Mouse (Mus musculus) gastrocnemius, postnatal 25 days (tissue): Measurements from ENCODE around the gene Hgd. TPM values are rescaled to one million over a fixed set of nuclear protein-coding genes. Genes with fewer than 3 reads are reported as not detected.
"Not testable (repeated sequence)": the region's sequence is repeated elsewhere in the genome, so short reads cannot be mapped to it uniquely, and the experiment has no call there.

Experiments used
- DNase-seq: peaks from one replicate; pipeline ENCODE4 v3.0.0; 2022
- total RNA-seq, 2 experiments: library from RNA; stranded (reverse); gene quantifications; 1 replicate in 1 of 2; 2 replicates in 1 of 2; pipeline ENCODE4 v1.2.3; 2021

Gene Hgd
- total RNA-seq, 2 experiments from 2014 or later, result not detected

DNA sequence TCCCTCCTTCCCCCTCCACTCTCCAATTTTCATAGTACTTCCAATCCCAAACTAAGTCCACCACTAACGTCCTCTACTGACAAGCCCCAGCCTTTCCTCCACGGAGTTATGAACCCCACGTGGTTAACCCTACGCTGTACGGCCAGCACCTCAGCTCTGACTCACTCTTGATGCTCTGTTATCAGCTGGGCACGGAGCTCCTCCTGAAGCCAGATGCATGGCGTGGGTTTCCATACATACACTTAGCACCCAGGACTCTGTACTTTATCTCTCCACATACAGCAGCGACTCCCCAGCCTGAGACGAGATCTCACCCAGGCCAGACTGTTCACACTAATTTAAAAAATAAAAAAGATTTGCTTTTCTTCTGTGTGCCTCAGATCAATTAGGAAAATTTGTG, 54.6 kb downstream of the Hgd start:
- no peak for DNase-seq

- no peak for DNase-seq
Measured at GRCm38 (mm10) chr16:37635095-37635494, 55.1 kb downstream of the Hgd start.

GRCm38 (mm10) chr16:37636107-37636506, 56.2 kb downstream of the Hgd start:
- peak; percentile 23 for DNase-seq

- no peak for DNase-seq
Measured at GRCm38 (mm10) chr16:37637802-37638201, 57.8 kb downstream of the Hgd start.

DNA sequence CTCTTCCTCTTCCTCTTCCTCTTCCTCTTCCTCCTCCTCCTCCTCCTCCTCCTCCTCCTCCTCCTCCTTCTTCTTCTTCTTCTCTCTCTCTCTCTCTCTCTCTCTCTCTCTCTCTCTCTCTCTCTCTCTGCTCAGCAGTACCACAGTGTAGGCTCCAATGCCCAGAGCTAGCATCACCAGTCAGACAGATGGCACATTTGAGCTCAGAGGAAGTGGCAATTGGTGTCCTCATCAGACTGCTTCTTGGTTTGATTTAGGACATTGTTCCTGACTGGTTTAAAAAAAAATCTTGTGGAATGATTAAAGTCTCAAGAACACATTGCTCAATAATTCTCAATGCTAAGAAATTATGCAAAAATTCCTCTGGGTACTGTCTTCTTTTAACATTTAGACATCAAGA, 60.6 kb downstream of the Hgd start:
- not testable (repeated sequence) for DNase-seq

DNA sequence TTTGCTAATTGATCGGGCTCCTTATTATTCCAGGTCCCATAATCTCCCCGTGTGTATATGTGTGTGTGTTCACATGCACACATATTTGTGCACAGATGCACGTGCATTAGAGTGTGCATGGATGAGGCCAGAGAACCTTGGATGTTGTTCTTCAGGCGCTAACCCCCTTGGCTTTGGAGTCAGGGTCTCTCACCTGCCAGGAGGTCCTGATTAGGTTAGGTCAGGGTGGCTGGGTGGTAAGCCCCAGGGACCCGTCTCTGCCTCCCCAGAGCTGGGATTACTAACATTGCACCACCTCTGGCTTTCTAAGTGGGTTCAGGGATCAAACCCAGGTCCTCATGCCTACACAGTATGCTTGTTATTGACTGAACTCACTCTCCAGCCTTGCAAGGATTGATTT, 64.5 kb downstream of the Hgd start:
- DNase-seq, result no peak

DNA sequence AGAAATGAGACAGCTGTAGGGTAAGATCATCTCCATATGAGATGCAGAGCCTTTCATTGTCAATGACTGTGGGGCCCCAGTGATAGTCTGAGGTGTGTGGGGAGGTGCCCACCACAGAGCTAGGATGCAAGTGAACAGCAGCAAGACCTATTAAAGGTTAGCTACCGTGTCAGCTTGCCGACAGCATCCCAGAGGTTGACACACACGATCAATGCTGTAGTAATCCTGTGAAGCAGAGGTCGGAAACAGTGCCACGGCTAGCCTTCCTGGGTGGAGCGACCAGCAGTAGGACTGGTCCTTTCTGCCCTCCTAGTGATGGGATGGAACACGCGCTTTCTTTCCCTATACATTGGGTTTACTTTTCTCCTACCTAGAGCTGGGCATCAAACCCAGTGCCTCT, 65.3 kb downstream of the Hgd start:
- DNase-seq, result no peak

DNA sequence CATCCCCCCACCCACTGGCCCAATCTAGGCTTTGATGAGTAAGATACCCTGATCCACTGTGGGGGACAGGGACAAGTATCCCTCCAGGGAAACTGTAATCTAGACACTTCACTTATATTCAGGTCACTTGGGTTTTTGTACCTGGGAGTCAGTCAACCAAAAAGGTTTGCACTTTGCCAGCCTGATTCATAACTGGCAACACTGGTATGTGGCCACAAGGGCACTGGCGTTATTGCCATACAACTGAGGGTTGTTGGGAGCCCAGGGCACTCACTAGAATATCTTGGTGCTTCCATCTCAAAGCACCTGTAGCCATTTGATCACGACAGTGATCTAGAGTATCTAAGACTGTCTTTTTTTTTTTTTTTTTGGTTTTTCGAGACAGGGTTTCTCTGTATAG, 65.8 kb downstream of the Hgd start:
- DNase-seq, result no peak

DNA sequence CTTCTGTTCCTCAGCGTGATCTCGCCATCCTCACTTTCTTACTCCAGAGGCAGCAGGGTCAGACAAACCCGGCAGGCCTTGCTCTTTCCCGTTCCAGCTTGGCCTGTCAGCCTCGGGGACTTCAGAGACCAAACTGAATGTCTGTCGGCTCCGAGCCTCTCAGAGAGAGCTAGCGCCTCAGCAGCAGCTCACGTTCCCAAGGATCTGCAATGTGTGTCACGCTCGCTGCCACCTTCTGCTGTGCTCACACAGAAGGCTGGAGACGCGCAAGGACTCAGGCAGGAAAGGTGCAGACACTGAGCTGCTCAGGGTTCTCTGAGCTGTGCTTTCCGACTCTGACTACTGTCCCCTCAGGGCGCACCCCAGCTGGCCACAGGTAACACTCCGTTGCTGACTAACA, 67.1 kb downstream of the Hgd start:
- DNase-seq, result peak; percentile 3

DNA sequence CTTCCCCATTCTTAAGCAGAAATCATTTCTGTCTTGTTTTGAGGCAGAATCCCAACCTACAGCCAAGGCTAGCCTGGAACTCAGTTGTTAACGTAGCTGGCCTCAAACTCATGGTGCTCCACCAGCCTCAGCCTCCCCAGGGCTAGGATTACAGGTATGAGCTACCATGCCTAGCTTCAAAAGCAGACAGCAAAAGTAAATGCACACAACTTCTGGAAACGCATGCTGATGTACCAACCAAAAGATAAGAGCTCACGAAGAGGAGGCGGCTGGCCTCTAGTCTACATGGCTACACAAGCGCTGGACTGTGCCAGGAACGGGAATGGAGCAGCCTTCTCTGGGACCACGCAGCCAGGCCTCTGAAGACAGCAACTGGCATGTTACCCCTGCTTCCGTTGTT, 68.0 kb downstream of the Hgd start:
- DNase-seq, result peak; percentile 4

DNA sequence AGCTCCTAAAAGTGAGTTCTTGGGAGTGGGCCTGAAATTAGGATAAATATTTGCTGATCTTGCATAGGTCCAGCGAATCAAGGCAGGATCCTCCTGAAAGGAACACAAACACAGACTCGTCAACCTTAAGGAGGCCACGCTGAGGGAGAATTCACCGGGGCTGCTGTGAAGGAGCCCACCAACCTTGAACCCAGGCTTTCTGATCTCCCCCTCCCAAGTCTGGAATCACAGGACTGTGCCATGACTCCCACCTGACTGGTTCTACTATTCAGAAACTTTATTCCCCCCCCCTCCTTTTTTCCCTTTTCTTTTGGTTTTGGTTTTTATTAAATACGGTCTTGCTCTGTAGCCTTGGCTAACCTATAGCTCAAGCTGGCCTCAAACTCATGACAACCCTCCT, 69.1 kb downstream of the Hgd start:
- DNase-seq, result no peak

- DNase-seq, result no peak
Measured at GRCm38 (mm10) chr16:37651467-37651866, 71.5 kb downstream of the Hgd start.

GRCm38 (mm10) chr16:37652654-37653053, 72.7 kb downstream of the Hgd start:
- DNase-seq, result no peak

DNA sequence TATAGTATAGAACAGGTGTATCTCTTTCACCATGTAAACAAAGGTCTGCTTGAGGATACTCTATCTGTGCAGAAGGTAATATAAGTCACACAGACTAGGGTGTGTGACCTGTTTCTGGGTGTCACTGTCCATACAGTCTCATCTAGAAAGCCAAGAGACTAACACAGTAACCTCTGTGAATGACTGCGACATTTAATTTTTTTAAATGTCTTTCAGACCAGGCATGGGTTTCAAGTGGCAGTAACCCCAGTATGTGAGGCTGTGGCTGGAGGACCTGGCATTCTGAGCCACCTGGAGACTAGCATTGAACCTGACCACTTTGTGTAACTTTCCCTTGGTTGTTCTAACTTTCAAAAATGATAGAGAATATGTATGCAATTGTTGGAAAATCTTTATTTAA, 73.1 kb downstream of the Hgd start:
- no peak for DNase-seq

DNA sequence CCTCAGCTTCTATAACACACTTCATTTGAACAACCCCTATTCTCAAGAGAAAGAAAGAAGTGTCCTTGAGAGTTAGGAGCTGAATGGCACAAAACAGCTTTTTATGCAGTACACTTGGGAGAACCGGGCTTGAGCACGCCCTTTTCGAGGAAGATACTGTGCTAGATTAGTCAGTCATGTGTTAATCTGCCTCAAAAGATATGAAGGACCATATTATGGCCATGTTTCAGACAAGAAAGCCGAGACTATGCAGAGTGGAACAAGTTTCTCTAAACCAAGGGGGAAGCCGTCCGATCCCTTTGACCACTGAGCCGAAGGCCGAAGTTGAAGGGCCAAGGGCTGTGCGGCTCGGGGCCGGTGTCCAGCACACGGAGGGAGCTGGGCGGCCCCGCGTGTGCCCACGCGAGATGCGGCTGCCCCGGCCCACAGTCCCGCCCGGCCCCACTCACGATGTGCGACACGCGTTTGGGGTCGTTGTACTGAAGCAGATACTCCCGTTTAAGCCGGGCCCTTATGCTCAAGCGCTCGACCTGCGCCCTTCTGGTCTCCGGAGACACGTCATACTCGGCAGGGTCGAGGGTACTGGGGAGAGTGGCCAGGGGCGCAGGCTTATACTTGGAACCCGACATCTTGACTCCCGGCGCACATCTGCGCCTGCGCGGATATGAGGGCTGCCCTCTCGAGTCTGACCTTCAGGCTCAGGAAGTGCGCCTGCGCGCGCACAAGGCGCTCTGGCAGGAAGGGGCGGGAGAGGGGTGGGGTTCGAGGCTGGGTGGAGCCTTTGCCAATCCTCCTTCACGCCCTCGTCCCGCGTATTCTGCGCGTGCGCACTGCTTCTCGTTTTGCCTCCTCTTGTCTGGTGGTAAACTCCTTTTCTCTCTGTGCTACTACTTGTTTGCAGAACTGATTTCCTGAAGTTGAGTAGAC, 74.0 kb downstream of the Hgd start, which contains the start of gene Ndufb4:
Gene Ndufb4, minus strand, starts transcription at position 723 of the 927 bp plus-strand sequence.
- DNase-seq, result peak; percentile 97

- DNase-seq, result no peak
Measured at GRCm38 (mm10) chr16:37654831-37655455, 75.0 kb downstream of the Hgd start.

- no peak for DNase-seq
Measured at GRCm38 (mm10) chr16:37655756-37656347, 75.9 kb downstream of the Hgd start.

DNA sequence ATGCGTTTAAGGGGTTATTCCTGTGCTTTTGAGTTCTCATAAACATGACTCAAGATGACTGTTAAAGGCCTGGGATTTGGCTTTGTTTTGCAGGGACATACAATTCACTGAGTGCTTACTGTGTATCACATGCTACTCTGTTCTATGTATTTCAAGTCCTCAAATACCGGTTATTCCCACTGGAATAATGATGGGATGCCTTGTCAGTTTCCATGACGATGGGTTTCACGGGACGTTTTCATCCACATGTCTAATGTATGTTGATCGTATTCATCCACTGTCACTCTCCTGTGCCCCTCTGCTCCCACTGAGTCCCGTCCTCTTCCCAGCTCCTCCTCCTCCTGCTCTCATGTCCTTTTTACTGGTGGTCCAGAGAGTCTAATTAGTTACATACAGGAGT, 76.8 kb downstream of the Hgd start:
- DNase-seq, result no peak

DNA sequence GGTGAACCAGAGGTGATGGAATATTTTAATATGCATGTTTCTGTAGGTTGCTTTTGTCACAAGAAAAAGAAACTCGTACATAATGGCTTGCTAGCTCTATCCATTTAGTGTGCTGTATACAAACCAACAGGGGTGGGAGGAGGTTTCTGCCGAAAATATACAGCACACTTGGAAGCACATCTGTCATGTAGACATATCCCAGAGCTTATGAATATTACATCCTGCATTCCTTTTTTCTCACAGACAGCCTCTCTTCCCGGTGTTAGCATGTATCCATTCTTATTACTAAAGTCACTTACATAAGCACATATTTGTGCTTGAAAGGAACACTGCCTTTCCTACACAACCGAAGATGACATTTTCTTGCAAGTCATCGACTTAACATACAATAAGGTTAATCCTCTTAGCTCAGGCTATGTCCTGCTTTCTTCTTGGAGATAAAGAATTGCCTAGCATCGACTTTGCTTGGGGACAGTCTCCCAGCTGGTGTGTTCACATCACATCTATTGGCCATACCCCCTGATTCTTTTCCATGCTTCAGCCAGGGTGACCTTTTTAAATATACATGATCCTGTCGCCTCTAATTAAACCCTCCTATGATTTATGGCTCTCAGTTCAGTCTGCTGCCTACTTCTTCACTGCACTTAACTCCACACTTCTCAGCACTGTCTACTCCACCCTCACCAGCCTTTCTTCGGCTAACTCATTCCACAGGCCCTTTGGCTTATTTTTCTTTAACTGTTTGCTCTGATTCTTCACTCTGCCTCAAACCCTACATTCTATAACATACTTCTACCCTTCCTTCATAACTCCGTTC, 83.9 kb downstream of the Hgd start:
- DNase-seq, result no peak

- DNase-seq, result no peak
Measured at GRCm38 (mm10) chr16:37665394-37665935, 85.5 kb downstream of the Hgd start.

GRCm38 (mm10) chr16:37670666-37671283, 90.8 kb downstream of the Hgd start:
- DNase-seq, result no peak

DNA sequence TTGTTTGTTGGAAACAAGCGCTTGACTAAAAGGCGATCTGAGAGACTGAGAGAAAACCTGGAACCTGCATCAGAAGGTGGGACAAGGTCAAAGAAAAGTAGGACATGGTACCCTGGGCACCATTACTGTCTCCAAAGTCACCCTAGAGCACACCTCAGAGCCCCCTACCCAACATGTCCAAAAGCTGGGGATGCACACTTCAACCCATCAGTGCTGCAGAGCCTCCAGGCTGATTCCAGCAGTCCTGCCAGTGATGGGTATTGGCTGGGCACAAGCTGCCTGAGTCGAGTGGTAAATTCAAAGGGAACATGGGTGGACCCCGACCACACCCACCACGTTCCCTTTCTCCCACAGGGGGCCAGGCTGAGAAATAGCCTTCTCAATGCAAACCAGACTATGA, 95.4 kb downstream of the Hgd start:
- no peak for DNase-seq
